Comparison of ENCODE assay signal across 8 mouse cellular contexts in genomic region chr11:120572752-120573584, GRCm38 (mm10). TPM values are rescaled to one million over a fixed set of nuclear protein-coding genes. Genes with fewer than 3 reads are reported as not detected.
DNase-seq lines count a peak whose midpoint lies in the region; ATAC-seq and TF ChIP-seq lines count a peak whose summit lies in the region.

Gene P4hb (minus strand): TSS chr11:120573253.

- no peak for TF ChIP-seq CTCF in lung, adult 2 months (IDR thresholded peaks at IDR 0.05; ENCODE audit: insufficient read depth, low read length)

- H3K4me2 ChIP-seq in forebrain, embryonic 15.5 days (replicated peaks) = peak within 1 kb of the TSS; percentile 85

- peak; percentile 97 for TF ChIP-seq POLR2A in lung, adult 2 months (IDR thresholded peaks at IDR 0.05; ENCODE audit: borderline replicate concordance, extremely low read depth, low read depth, low read length)

- peak; percentile 97 for ATAC-seq in forebrain, embryonic 15.5 days (replicated peaks)
- ATAC-seq in neutrophil, adult 5-6 weeks (ENCODE audit: extremely low read depth, insufficient number of reproducible peaks, low FRiP score, poor library complexity, severe bottlenecking) = peak; percentile 78

- peak within 1 kb of the TSS; percentile 93 for H3K9ac ChIP-seq in ES-E14 (ENCODE audit: insufficient read depth, low read depth, low read length, poor library complexity, severe bottlenecking)
- H3K9ac ChIP-seq in forebrain, embryonic 15.5 days (replicated peaks) = peak within 1 kb of the TSS; percentile 82

- peaks cover 31% of the 10 kb centered on the region for H3K36me3 ChIP-seq in ES-E14 (ENCODE audit: control insufficient read depth, insufficient read depth, low read length, poor library complexity, severe bottlenecking)
- peaks cover 35% of the 10 kb centered on the region for H3K36me3 ChIP-seq in forebrain, embryonic 15.5 days

- H3K27me3 ChIP-seq in forebrain, embryonic 15.5 days = no peaks in the 10 kb centered on the region

- H3K27ac ChIP-seq in ES-E14 (ENCODE audit: insufficient read depth, low read depth, low read length, poor library complexity, severe bottlenecking) = peak within 1 kb of the TSS; percentile 87
- H3K27ac ChIP-seq in forebrain, embryonic 15.5 days (replicated peaks) = peak within 1 kb of the TSS; percentile 90

- no peaks in the 10 kb centered on the region for H3K9me3 ChIP-seq in ES-E14 (ENCODE audit: control insufficient read depth, insufficient read depth, low read depth, low read length)
- no peaks in the 10 kb centered on the region for H3K9me3 ChIP-seq in forebrain, embryonic 15.5 days

- H3K4me3 ChIP-seq in ES-E14 (ENCODE audit: insufficient read depth in 1 of 2, low read depth in 1 of 2, low read length in 2 of 2, poor library complexity in 1 of 2, severe bottlenecking in 1 of 2) = peak within 1 kb of the TSS; percentile 76 to 85
- H3K4me3 ChIP-seq in forebrain, embryonic 15.5 days = peak within 1 kb of the TSS; percentile 69
- H3K4me3 ChIP-seq in lung, adult 2 months (replicated peaks; ENCODE audit: extremely low read depth, low read depth, low read length) = peak within 1 kb of the TSS; percentile 97

- DNase-seq in ES-E14 (ENCODE audit: low read depth, low spot score) = peak; percentile 98
- peak; percentile 100 for DNase-seq in cerebellum, adult 11-12 months
- DNase-seq in heart, postnatal 25 days (ENCODE audit: low spot score) = peak; percentile 100
- peak; percentile 100 for DNase-seq in layer of hippocampus, adult 18-20 months (ENCODE audit: low spot score in 2 of 2)
- DNase-seq in lung, adult 2 months = peak; percentile 99
- peak; percentile 99 for DNase-seq in thymus, adult 18-20 months

- under 1% methylated on average over 93 of the region's 94 CpGs for WGBS in forebrain, embryonic 15.5 days
- under 1% methylated on average over 93 of the region's 94 CpGs for WGBS in lung, adult 2 months

- intact Hi-C loops in heart, postnatal 25 days (cut with DNase I) = loop anchor here (1.0 kb wide), 1 partner anchor 24 kb away; the partner anchor contains the start of gene Mcrip1

- H3K4me1 ChIP-seq in ES-E14 (ENCODE audit: control insufficient read depth in 2 of 2, insufficient read depth in 2 of 2, low read length in 2 of 2, poor library complexity in 1 of 2) = peaks cover 1 to 6% of the 10 kb centered on the region in 2 experiments; a peak in 2 of 4 replicates
- peaks cover 28% of the 10 kb centered on the region for H3K4me1 ChIP-seq in forebrain, embryonic 15.5 days
- peaks cover 9% of the 10 kb centered on the region for H3K4me1 ChIP-seq in lung, adult 2 months (ENCODE audit: control insufficient read depth, insufficient read depth, low read length)

- in situ Hi-C loops in ES-E14 (cut with MboI; ENCODE audit: low sequenced_read_pairs in 2 of 2, unreplicated experiment in 2 of 2) = no loop called here

TF ChIP-seq in ES-E14, 5 proteins besides CTCF, POLR2A, EP300 and RAD21:
- TF ChIP-seq HCFC1 (IDR thresholded peaks at IDR 0.05; ENCODE audit: borderline replicate concordance, insufficient read depth, low read length) = 0 out of 2 replicates have a peak, but pooled peaks have one; percentile 40
- TF ChIP-seq CHD2 (IDR thresholded peaks at IDR 0.05; ENCODE audit: low read depth, low read length) = peak; percentile 60
- no peak for TF ChIP-seq ZC3H11A (IDR thresholded peaks at IDR 0.05; ENCODE audit: borderline replicate concordance, low read depth, low read length)
- TF ChIP-seq ZNF384 (IDR thresholded peaks at IDR 0.05; ENCODE audit: low read depth, low read length) = no peak

RNA-seq across cellular contexts. Expression of gene P4hb, which starts in this region (rescaled TPM):
- 904 and 977 TPM in 2 replicates for total RNA-seq in ES-E14 (2012; rRNA removed)
- polyA plus RNA-seq in forebrain, embryonic 15.5 days (2015; fragmentation: Nextera tagmentation; extraction: Ambion mirVana) = 234 and 239 TPM in 2 replicates
- total RNA-seq in heart, postnatal 25 days (2021) = 100 to 1,000 TPM; 228 to 255 TPM
- 100 to 1,000 TPM; 122 to 132 TPM for total RNA-seq in layer of hippocampus, adult 18-20 months (2021)
- 192 and 254 TPM in 2 replicates for polyA plus RNA-seq in lung, adult 2 months (2012; rRNA removed)
- total RNA-seq in neutrophil, adult 5-6 weeks (2017) = 122 and 155 TPM in 2 replicates

Comparison
In these comparisons a context has a peak if more than half of its experiments do, and no peak if none do; other contexts are left out.
1. Peak in every context shown above with its lines: DNase-seq, ATAC-seq, H3K4me3 ChIP-seq and H3K27ac ChIP-seq.